Mouse (Mus musculus): Measurements from ENCODE around the gene Bax. TPM values are rescaled to one million over a fixed set of nuclear protein-coding genes. Genes with fewer than 3 reads are reported as not detected.

Gene Bax
- polyA plus RNA-seq, 1 experiment from 2014 or later: 72.6 TPM

Other genes with a start within 250 kb of the Bax start
- gene Cd37, start 227.8 kb downstream of the Bax start, polyA plus RNA-seq (2018): 88.2 to 139 TPM (median 131 TPM) in 3 replicates
- gene Slc6a16, start 225.8 kb downstream of the Bax start, polyA plus RNA-seq (2018): not detected in 3 replicates
- gene Slc6a21, start 189.4 kb downstream of the Bax start, polyA plus RNA-seq (2018): not detected in 3 replicates
- 4.2 to 6.1 TPM (median 4.7 TPM) in 3 replicates for gene Trpm4, start 133.1 kb downstream of the Bax start, polyA plus RNA-seq (2018)
- not detected in 3 replicates for gene Hrc, start 131.6 kb downstream of the Bax start, polyA plus RNA-seq (2018)
- 0.27 to 0.75 TPM in 2 of 3 replicates, not detected in the other for gene Ppfia3, start 99.9 kb downstream of the Bax start, polyA plus RNA-seq (2018)
- 0.50 TPM in 1 of 3 replicates, not detected in the others for gene Lin7b, start 96.3 kb downstream of the Bax start, polyA plus RNA-seq (2018)
- gene Snrnp70, start 71.2 kb downstream of the Bax start, polyA plus RNA-seq (2018): 174 to 235 TPM (median 186 TPM) in 3 replicates
- not detected in 3 replicates for gene Kcna7, start 61.2 kb downstream of the Bax start, polyA plus RNA-seq (2018)
- not detected in 3 replicates for gene Ntf5, start 53.2 kb downstream of the Bax start, polyA plus RNA-seq (2018)
- gene Lhb, start 46.1 kb downstream of the Bax start, polyA plus RNA-seq (2018): not detected in 3 replicates
- gene Gys1, start 32.1 kb downstream of the Bax start, polyA plus RNA-seq (2018): 7.1 to 9.5 TPM (median 7.3 TPM) in 3 replicates
- gene Ruvbl2, start 28.8 kb downstream of the Bax start, polyA plus RNA-seq (2018): 14.9 to 41.5 TPM (median 18.7 TPM) in 3 replicates
- 15,351 to 37,573 TPM (median 32,957 TPM) in 3 replicates for gene Ftl1, start 7.0 kb downstream of the Bax start, polyA plus RNA-seq (2018)
- gene Tulp2, start 15.0 kb upstream of the Bax start, polyA plus RNA-seq (2018): not detected in 3 replicates
- not detected in 3 replicates for gene Gm45808, start 19.9 kb upstream of the Bax start, polyA plus RNA-seq (2018)
- 12.5 to 24.6 TPM (median 12.8 TPM) in 3 replicates for gene Dhdh, start 21.9 kb upstream of the Bax start, polyA plus RNA-seq (2018)
- 298 to 734 TPM (median 400 TPM) in 3 replicates for gene Nucb1, start 43.5 kb upstream of the Bax start, polyA plus RNA-seq (2018)
- 21.4 to 32.3 TPM (median 27.6 TPM) in 3 replicates for gene Ppp1r15a, start 59.4 kb upstream of the Bax start, polyA plus RNA-seq (2018)
- 0.04 to 1.5 TPM (median 0.68 TPM) in 3 replicates for gene Plekha4, start 59.4 kb upstream of the Bax start, polyA plus RNA-seq (2018)
- 0.78 to 5.8 TPM (median 1.3 TPM) in 3 replicates for gene Hsd17b14, start 88.0 kb upstream of the Bax start, polyA plus RNA-seq (2018)
- 31.4 to 52.8 TPM (median 38.5 TPM) in 3 replicates for gene Bcat2, start 103.3 kb upstream of the Bax start, polyA plus RNA-seq (2018)
- not detected in 3 replicates for gene Fgf21, start 148.6 kb upstream of the Bax start, polyA plus RNA-seq (2018)
- gene Fut1, start 150.4 kb upstream of the Bax start, polyA plus RNA-seq (2018): not detected in 3 replicates
- gene Izumo1, start 154.9 kb upstream of the Bax start, polyA plus RNA-seq (2018): not detected in 3 replicates
- 0.04 to 0.08 TPM (median 0.07 TPM) in 3 replicates for gene Rasip1, start 160.6 kb upstream of the Bax start, polyA plus RNA-seq (2018)
- not detected in 3 replicates for gene Mamstr, start 173.1 kb upstream of the Bax start, polyA plus RNA-seq (2018)
- not detected in 3 replicates for gene Fut2, start 199.5 kb upstream of the Bax start, polyA plus RNA-seq (2018)
- gene Ntn5, start 217.1 kb upstream of the Bax start, polyA plus RNA-seq (2018): not detected in 3 replicates
- gene Sec1, start 227.5 kb upstream of the Bax start, polyA plus RNA-seq (2018): not detected in 3 replicates
- gene Car11, start 232.9 kb upstream of the Bax start, polyA plus RNA-seq (2018): 0.56 TPM in 1 of 3 replicates, not detected in the others
- gene Dbp, start 238.2 kb upstream of the Bax start, polyA plus RNA-seq (2018): 11.3 to 58.2 TPM (median 52.9 TPM) in 3 replicates
- 290 to 1,003 TPM (median 791 TPM) in 3 replicates for gene Rpl18, start 248.6 kb upstream of the Bax start, polyA plus RNA-seq (2018)